Mouse (Mus musculus): Measurements from ENCODE around the gene Kif1b. TPM values are rescaled to one million over a fixed set of nuclear protein-coding genes. Genes with fewer than 3 reads are reported as not detected.
A peak's percentile ranks its signal among the peaks of the same experiment; 100 is the strongest.

Gene Kif1b
- polyA plus RNA-seq, 1 experiment from 2014 or later: 154 TPM

- WGBS: 87% methylated on average over 8 of the region's 8 CpGs
- ATAC-seq (replicated peaks): no peak
- H3K36me3 ChIP-seq (replicated peaks): no peaks in the 10 kb centered on the region
Observed at GRCm38 (mm10) chr4:149138515-149138914, 169.0 kb downstream of the Kif1b start.

GRCm38 (mm10) chr4:149136982-149137770 lies 170.3 kb downstream of the Kif1b start, which contains the start of gene Cenps:
Cenps (minus strand) TSS chr4:149137629.
- H3K27me3 ChIP-seq (replicated peaks): no peaks in the 10 kb centered on the region
- no peaks in the 10 kb centered on the region for H3K36me3 ChIP-seq (replicated peaks)
- peaks cover 9% of the 10 kb centered on the region for H3K4me1 ChIP-seq
- H3K4me3 ChIP-seq: peak within 1 kb of the TSS; percentile 60
- peak within 1 kb of the TSS; percentile 81 for H3K27ac ChIP-seq
- H3K9me3 ChIP-seq: no peaks in the 10 kb centered on the region
- peak within 1 kb of the TSS; percentile 61 for H3K9ac ChIP-seq
- ATAC-seq (replicated peaks): peak; percentile 92
- WGBS: 1% methylated on average over 67 of the region's 68 CpGs
- peak within 1 kb of the TSS; percentile 60 for H3K4me2 ChIP-seq

More at GRCm38 (mm10) chr4:149138515-149138914, 169.0 kb downstream of the Kif1b start:
- H3K27ac ChIP-seq: no peak overlapping the region
- H3K27me3 ChIP-seq (replicated peaks): no peaks in the 10 kb centered on the region
- H3K4me3 ChIP-seq: no peak overlapping the region
- H3K9me3 ChIP-seq: no peaks in the 10 kb centered on the region
- no peak overlapping the region for H3K9ac ChIP-seq
- H3K4me1 ChIP-seq: peaks cover 9% of the 10 kb centered on the region
- no peak overlapping the region for H3K4me2 ChIP-seq

GRCm38 (mm10) chr4:149136116-149136850 lies 171.2 kb downstream of the Kif1b start:
- Histone ChIP-seq H3K27ac (no peak overlapping the region; the same call in 1 of the 2 replicates), H3K4me2 (peak overlapping the region; percentile 60), H3K9ac (peak overlapping the region; percentile 61), H3K27me3 (replicated peaks) (no peaks in the 10 kb centered on the region), H3K9me3 (no peaks in the 10 kb centered on the region), H3K36me3 (replicated peaks) (no peaks in the 10 kb centered on the region), H3K4me1 (peaks cover 9% of the 10 kb centered on the region), H3K4me3 (peak overlapping the region; percentile 60)
- 68% methylated on average over 18 of the region's 18 CpGs for WGBS
- 0 out of 2 replicates have a peak, but pooled peaks have one; percentile 8 for ATAC-seq (replicated peaks)

- Histone ChIP-seq H3K4me2 (no peak overlapping the region), H3K9me3 (no peaks in the 10 kb centered on the region), H3K4me1 (peaks cover 9% of the 10 kb centered on the region), H3K4me3 (no peak overlapping the region), H3K9ac (no peak overlapping the region), H3K27ac (no peak overlapping the region), H3K27me3 (replicated peaks) (no peaks in the 10 kb centered on the region), H3K36me3 (replicated peaks) (no peaks in the 10 kb centered on the region)
- WGBS: 78% methylated on average over 5 of the region's 5 CpGs
- no peak for ATAC-seq (replicated peaks)
Observed at GRCm38 (mm10) chr4:149133395-149133794, 174.1 kb downstream of the Kif1b start.

- H3K4me1 ChIP-seq: peaks cover 8% of the 10 kb centered on the region
- no peaks in the 10 kb centered on the region for H3K9me3 ChIP-seq
- WGBS: 88% methylated on average over 21 of the region's 21 CpGs
- H3K36me3 ChIP-seq (replicated peaks): no peaks in the 10 kb centered on the region
- H3K4me2 ChIP-seq: no peak overlapping the region
- no peak for ATAC-seq (replicated peaks)
- H3K9ac ChIP-seq: no peak overlapping the region
- no peak overlapping the region for H3K27ac ChIP-seq
- H3K4me3 ChIP-seq: no peak overlapping the region
- H3K27me3 ChIP-seq (replicated peaks): no peaks in the 10 kb centered on the region
Observed at GRCm38 (mm10) chr4:149131789-149132565, 175.5 kb downstream of the Kif1b start.

GRCm38 (mm10) chr4:149131021-149131752 lies 176.3 kb downstream of the Kif1b start:
- WGBS: 93% methylated on average over 23 of the region's 23 CpGs
- H3K4me3 ChIP-seq: no peak overlapping the region
- H3K36me3 ChIP-seq (replicated peaks): no peaks in the 10 kb centered on the region
- ATAC-seq (replicated peaks): no peak
- no peak overlapping the region for H3K9ac ChIP-seq
- H3K4me2 ChIP-seq: no peak overlapping the region
- peaks cover under 1% of the 10 kb centered on the region; the same call in 1 of the 2 replicates for H3K4me1 ChIP-seq
- no peaks in the 10 kb centered on the region for H3K9me3 ChIP-seq
- H3K27ac ChIP-seq: no peak overlapping the region
- no peaks in the 10 kb centered on the region for H3K27me3 ChIP-seq (replicated peaks)

GRCm38 (mm10) chr4:149128467-149128866 lies 179.0 kb downstream of the Kif1b start:
- no peaks in the 10 kb centered on the region for H3K9me3 ChIP-seq
- H3K36me3 ChIP-seq (replicated peaks): no peaks in the 10 kb centered on the region
- no peak overlapping the region for H3K27ac ChIP-seq
- no peak overlapping the region for H3K4me2 ChIP-seq
- H3K4me1 ChIP-seq: no peaks in the 10 kb centered on the region
- H3K4me3 ChIP-seq: no peak overlapping the region
- no peaks in the 10 kb centered on the region for H3K27me3 ChIP-seq (replicated peaks)
- WGBS: 80% methylated on average over 18 of the region's 18 CpGs
- ATAC-seq (replicated peaks): no peak
- H3K9ac ChIP-seq: no peak overlapping the region

- Histone ChIP-seq H3K9me3 (no peaks in the 10 kb centered on the region), H3K9ac (no peak within 1 kb of the TSS), H3K4me3 (no peak within 1 kb of the TSS), H3K4me1 (no peaks in the 10 kb centered on the region), H3K27ac (no peak within 1 kb of the TSS), H3K4me2 (no peak within 1 kb of the TSS), H3K27me3 (replicated peaks) (no peaks in the 10 kb centered on the region), H3K36me3 (replicated peaks) (0 out of 2 replicates have a peak, but pooled peaks cover 6% of the 10 kb centered on the region)
- ATAC-seq (replicated peaks): no peak
- WGBS: 83% methylated on average over 11 of the region's 11 CpGs
Observed at GRCm38 (mm10) chr4:149126663-149127062, 180.8 kb downstream of the Kif1b start, which contains the start of gene Cort. Cort (minus strand) TSS chr4:149126763.

Other genes with a start within 250 kb of the Kif1b start
- gene Pex14, start 207.8 kb downstream of the Kif1b start, polyA plus RNA-seq (2015; fragmentation: Nextera tagmentation; extraction: Ambion mirVana): 58.1 and 60.2 TPM in 2 replicates
- 24.2 and 24.7 TPM in 2 replicates for gene Dffa, start 203.5 kb downstream of the Kif1b start, polyA plus RNA-seq (2015; fragmentation: Nextera tagmentation; extraction: Ambion mirVana)
- gene Cort, start 180.9 kb downstream of the Kif1b start, polyA plus RNA-seq (2015; fragmentation: Nextera tagmentation; extraction: Ambion mirVana): 0.62 TPM in 1 of 2 replicates, not detected in the other
- 15.3 and 15.7 TPM in 2 replicates for gene Cenps, start 170.1 kb downstream of the Kif1b start, polyA plus RNA-seq (2015; fragmentation: Nextera tagmentation; extraction: Ambion mirVana)
- gene Pgd, start 140.9 kb downstream of the Kif1b start, polyA plus RNA-seq (2015; fragmentation: Nextera tagmentation; extraction: Ambion mirVana): 121 and 124 TPM in 2 replicates
- gene Ube4b, start 119.1 kb upstream of the Kif1b start, polyA plus RNA-seq (2015; fragmentation: Nextera tagmentation; extraction: Ambion mirVana): 58.7 and 64.5 TPM in 2 replicates
- gene Rbp7, start 147.3 kb upstream of the Kif1b start, polyA plus RNA-seq (2015; fragmentation: Nextera tagmentation; extraction: Ambion mirVana): 0.99 TPM in 1 of 2 replicates, not detected in the other
- gene Tmem274, start 169.7 kb upstream of the Kif1b start, polyA plus RNA-seq (2015; fragmentation: Nextera tagmentation; extraction: Ambion mirVana): not detected in 2 replicates
- 7.2 and 7.9 TPM in 2 replicates for gene Nmnat1, start 177.5 kb upstream of the Kif1b start, polyA plus RNA-seq (2015; fragmentation: Nextera tagmentation; extraction: Ambion mirVana)
- 36.6 and 39.9 TPM in 2 replicates for gene Lzic, start 177.5 kb upstream of the Kif1b start, polyA plus RNA-seq (2015; fragmentation: Nextera tagmentation; extraction: Ambion mirVana)
- 99.5 and 106 TPM in 2 replicates for gene Ctnnbip1, start 210.5 kb upstream of the Kif1b start, polyA plus RNA-seq (2015; fragmentation: Nextera tagmentation; extraction: Ambion mirVana)